Mouse (Mus musculus) adrenal gland, postnatal 4 days (tissue): ENCODE measurements at regions not wholly inside any gene's neighbourhood (a gene's known extent, or its start where the extent isn't known, plus 50 kb on each side); places are given as distances from the start of the nearest gene placed in this dataset.
A peak's percentile ranks its signal among the peaks of the same experiment; 100 is the strongest.
"Not testable (repeated sequence)": the region's sequence is repeated elsewhere in the genome, so short reads cannot be mapped to it uniquely, and the experiment has no call there.

Experiments
- DNase-seq, 2 experiments: peaks; one replicate each; pipeline ENCODE4 v3.0.0; 2021 to 2022; ENCODE audit warnings: low spot score in 2 of 2, mixed read lengths in 2 of 2

- no peak for DNase-seq
These were observed 85.6 kb downstream of the Gxylt1 start for GRCm38 (mm10) chr15:93189266-93189855.

GRCm38 (mm10) chr15:93176221-93176620 lies 98.8 kb downstream of the Gxylt1 start:
- no peak for DNase-seq

GRCm38 (mm10) chr15:93168784-93169183 lies 106.2 kb downstream of the Gxylt1 start:
- DNase-seq, result no peak

GRCm38 (mm10) chr15:93167451-93167850 lies 107.5 kb downstream of the Gxylt1 start:
- no peak for DNase-seq

- DNase-seq, result no peak
These were observed 112.8 kb downstream of the Gxylt1 start for GRCm38 (mm10) chr15:93161924-93162910.

GRCm38 (mm10) chr15:93161329-93161728 lies 113.7 kb downstream of the Gxylt1 start:
- DNase-seq, result no peak

GRCm38 (mm10) chr15:93155756-93156155 lies 119.2 kb downstream of the Gxylt1 start:
- DNase-seq, result peak in 1 of 2 experiments; percentile 9

- DNase-seq, result no peak
These were observed 121.0 kb downstream of the Gxylt1 start for GRCm38 (mm10) chr15:93154022-93154421.

- no peak for DNase-seq
These were observed 130.1 kb downstream of the Gxylt1 start for GRCm38 (mm10) chr15:93144899-93145298.

- no peak for DNase-seq
These were observed 130.7 kb downstream of the Gxylt1 start for GRCm38 (mm10) chr15:93144264-93144663.

- DNase-seq, result no peak
These were observed 141.6 kb downstream of the Gxylt1 start for GRCm38 (mm10) chr15:93133379-93133778.

- DNase-seq, result no peak
These were observed 143.9 kb downstream of the Gxylt1 start for GRCm38 (mm10) chr15:93131056-93131455.

- DNase-seq, result no peak
These were observed 149.7 kb downstream of the Gxylt1 start for GRCm38 (mm10) chr15:93125261-93125660.

- no peak for DNase-seq
These were observed 153.8 kb downstream of the Gxylt1 start for GRCm38 (mm10) chr15:93121156-93121555.

- DNase-seq, result not testable (repeated sequence)
These were observed 157.2 kb downstream of the Gxylt1 start for GRCm38 (mm10) chr15:93117806-93118205.

GRCm38 (mm10) chr15:93115674-93116102 lies 159.3 kb downstream of the Gxylt1 start:
- no peak for DNase-seq

GRCm38 (mm10) chr15:93104936-93105335 lies 170.0 kb downstream of the Gxylt1 start:
- DNase-seq, result no peak

GRCm38 (mm10) chr15:93103426-93103825 lies 171.6 kb downstream of the Gxylt1 start:
- DNase-seq, result no peak

- no peak for DNase-seq
These were observed 173.1 kb downstream of the Gxylt1 start for GRCm38 (mm10) chr15:93101881-93102280.

GRCm38 (mm10) chr15:93100837-93101236 lies 174.1 kb downstream of the Gxylt1 start:
- DNase-seq, result no peak

GRCm38 (mm10) chr15:93099840-93100239 lies 175.1 kb downstream of the Gxylt1 start:
- DNase-seq, result no peak

- DNase-seq, result no peak
These were observed 178.6 kb downstream of the Gxylt1 start for GRCm38 (mm10) chr15:93096335-93096734.
